Mouse (Mus musculus): ENCODE measurements at regions not wholly inside any gene's neighbourhood (a gene's known extent, or its start where the extent isn't known, plus 50 kb on each side); places are given as distances from the start of the nearest gene placed in this dataset.

DNA sequence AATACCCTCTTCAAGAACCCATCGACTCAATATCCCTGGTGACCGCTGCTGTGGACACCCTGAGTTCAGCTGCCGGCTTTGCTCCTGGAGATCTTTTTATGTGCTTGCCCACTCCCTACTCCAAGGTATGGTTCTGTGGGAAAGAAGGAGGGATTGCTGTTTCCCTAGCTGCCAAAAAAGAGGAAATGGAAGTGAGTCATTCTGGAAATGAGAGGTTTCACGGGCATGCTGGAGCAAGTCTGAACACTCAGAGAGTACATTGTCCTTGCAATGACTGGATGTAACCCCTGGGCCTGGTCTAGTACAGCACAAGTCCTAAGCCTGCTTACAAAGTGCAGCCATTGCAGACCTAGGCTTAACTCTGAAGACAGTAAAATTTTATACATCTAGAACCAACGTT is 589.4 kb upstream of the Klf4 start:
- ATAC-seq, result no peak
- Histone ChIP-seq H3K36me3 (ENCODE audit: control insufficient read depth, insufficient read depth, low read length) (no peaks in the 10 kb centered on the region), H3K4me1 (ENCODE audit: control insufficient read depth, insufficient read depth, low read length) (no peaks in the 10 kb centered on the region), H3K9ac (ENCODE audit: low read depth, low read length) (no peak overlapping the region), H3K4me2 (ENCODE audit: low read length) (no peak overlapping the region), H3K27ac (ENCODE audit: low read length) (no peak overlapping the region), H3K27me3 (ENCODE audit: control insufficient read depth, insufficient read depth, low read depth, low read length) (no peaks in the 10 kb centered on the region), H3K9me3 (replicated peaks; ENCODE audit: control insufficient read depth, low read length, poor library complexity, severe bottlenecking) (no peaks in the 10 kb centered on the region), H3K4me3 (ENCODE audit: low read depth, low read length) (no peak overlapping the region)
- WGBS, result 92% methylated on average over 5 of the region's 5 CpGs

DNA sequence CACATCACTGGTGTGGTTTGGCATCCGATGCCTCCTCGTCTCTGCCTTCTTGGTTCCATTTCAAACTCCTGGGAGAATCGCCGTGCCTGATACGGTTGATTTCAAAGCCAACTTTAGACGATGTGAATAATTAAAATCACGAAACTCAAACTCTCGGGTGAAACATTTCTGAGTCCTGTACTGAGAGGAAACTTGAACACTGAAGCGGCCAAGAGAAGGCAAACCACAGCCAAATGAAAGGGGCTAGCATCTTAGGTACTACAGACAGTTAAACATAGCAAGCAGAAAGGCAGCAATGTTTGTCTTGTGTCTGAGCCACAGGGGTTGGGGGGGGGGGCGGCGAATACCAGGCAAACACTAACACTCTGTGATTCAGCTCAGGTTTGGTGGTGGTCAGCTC is 588.1 kb upstream of the Klf4 start:
- Histone ChIP-seq H3K36me3 (ENCODE audit: control insufficient read depth, insufficient read depth, low read length) (no peaks in the 10 kb centered on the region), H3K4me2 (ENCODE audit: low read length) (no peak overlapping the region), H3K27me3 (ENCODE audit: control insufficient read depth, insufficient read depth, low read depth, low read length) (no peaks in the 10 kb centered on the region), H3K27ac (ENCODE audit: low read length) (no peak overlapping the region), H3K9ac (ENCODE audit: low read depth, low read length) (no peak overlapping the region), H3K4me1 (ENCODE audit: control insufficient read depth, insufficient read depth, low read length) (no peaks in the 10 kb centered on the region), H3K9me3 (replicated peaks; ENCODE audit: control insufficient read depth, low read length, poor library complexity, severe bottlenecking) (no peaks in the 10 kb centered on the region), H3K4me3 (ENCODE audit: low read depth, low read length) (no peak overlapping the region)
- 88% methylated on average over 11 of the region's 11 CpGs for WGBS
- no peak for ATAC-seq

GRCm38 (mm10) chr4:56113701-56114196 is 581.5 kb upstream of the Klf4 start:
- peak; percentile 80 for ATAC-seq

DNA sequence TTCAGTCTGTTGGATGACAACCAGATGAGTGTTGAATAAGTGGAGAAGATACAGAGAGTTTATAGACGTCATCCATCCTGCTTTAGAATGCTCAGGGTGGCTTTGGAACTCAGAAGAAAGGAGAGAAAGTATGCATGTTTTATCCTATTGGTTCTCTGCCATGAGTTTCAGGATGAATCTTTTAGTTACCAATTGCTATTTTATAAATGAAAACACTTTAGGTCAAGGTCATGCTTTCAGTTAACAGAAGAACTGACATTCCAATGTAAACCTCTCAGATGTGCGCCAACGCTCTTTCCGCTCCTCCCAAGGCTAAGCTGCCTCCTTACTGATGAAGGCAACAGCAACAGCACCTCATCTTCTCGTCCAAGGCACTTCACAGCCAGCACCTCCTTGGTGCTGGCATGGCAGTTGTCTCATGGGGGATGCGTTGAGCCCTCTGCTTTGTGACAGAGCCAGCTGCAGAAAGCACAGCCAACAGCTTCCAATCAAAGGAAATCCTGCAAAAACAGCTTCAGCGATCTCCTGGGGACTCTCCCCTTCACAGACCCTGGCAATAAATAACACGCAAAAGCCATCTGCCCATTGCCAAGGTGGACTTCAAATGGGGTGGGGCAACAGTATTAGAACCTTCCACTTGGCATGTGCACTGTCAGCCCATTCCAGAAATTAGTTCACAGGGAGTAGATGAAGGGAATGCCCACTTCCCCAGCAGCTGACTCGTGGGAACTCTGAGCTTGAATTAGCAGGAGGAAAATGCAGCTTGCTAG is 580.9 kb upstream of the Klf4 start:
- H3K27ac ChIP-seq (ENCODE audit: low read length), result peak overlapping the region; percentile 70

More at GRCm38 (mm10) chr4:56113701-56114196, 581.5 kb upstream of the Klf4 start:
- no peaks in the 10 kb centered on the region for H3K36me3 ChIP-seq (ENCODE audit: control insufficient read depth, insufficient read depth, low read length)
- H3K4me2 ChIP-seq (ENCODE audit: low read length), result no peak overlapping the region; the same call in 1 of the 2 replicates
- no peaks in the 10 kb centered on the region for H3K27me3 ChIP-seq (ENCODE audit: control insufficient read depth, insufficient read depth, low read depth, low read length)
- H3K27ac ChIP-seq (ENCODE audit: low read length), result peak overlapping the region; percentile 70
- no peak overlapping the region for H3K9ac ChIP-seq (ENCODE audit: low read depth, low read length)
- H3K4me3 ChIP-seq (ENCODE audit: low read depth, low read length), result no peak overlapping the region
- no peaks in the 10 kb centered on the region for H3K9me3 ChIP-seq (replicated peaks; ENCODE audit: control insufficient read depth, low read length, poor library complexity, severe bottlenecking)
- peaks cover 7% of the 10 kb centered on the region; the same call in 1 of the 2 replicates for H3K4me1 ChIP-seq (ENCODE audit: control insufficient read depth, insufficient read depth, low read length)
- WGBS, result 48% methylated on average over 10 of the region's 10 CpGs

DNA sequence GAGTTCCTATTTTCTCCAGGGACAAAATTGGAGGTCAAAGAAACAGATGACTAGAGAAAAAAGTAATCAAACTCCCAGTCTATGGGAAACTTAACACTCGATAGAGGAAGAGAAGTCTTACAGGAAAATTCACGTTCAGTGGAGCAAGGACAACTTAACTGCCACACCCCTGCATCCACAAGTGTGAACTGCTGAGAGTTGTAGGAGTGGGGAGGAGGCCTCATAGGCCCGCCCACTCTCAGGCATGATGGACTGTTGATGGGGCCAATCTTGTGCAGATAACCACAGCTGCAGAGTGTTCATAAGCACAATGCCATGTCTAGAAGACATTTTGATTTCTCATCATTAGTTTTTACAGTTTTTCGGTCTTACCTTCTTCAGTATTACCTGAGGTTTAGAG is 574.7 kb upstream of the Klf4 start:
- H3K36me3 ChIP-seq (ENCODE audit: control insufficient read depth, insufficient read depth, low read length), result no peaks in the 10 kb centered on the region
- no peak overlapping the region for H3K4me3 ChIP-seq (ENCODE audit: low read depth, low read length)
- no peak overlapping the region for H3K4me2 ChIP-seq (ENCODE audit: low read length)
- H3K9me3 ChIP-seq (replicated peaks; ENCODE audit: control insufficient read depth, low read length, poor library complexity, severe bottlenecking), result no peaks in the 10 kb centered on the region
- no peak overlapping the region for H3K27ac ChIP-seq (ENCODE audit: low read length)
- no peaks in the 10 kb centered on the region for H3K4me1 ChIP-seq (ENCODE audit: control insufficient read depth, insufficient read depth, low read length)
- ATAC-seq, result no peak
- H3K27me3 ChIP-seq (ENCODE audit: control insufficient read depth, insufficient read depth, low read depth, low read length), result no peaks in the 10 kb centered on the region
- 83% methylated on average over 4 of the region's 4 CpGs for WGBS
- H3K9ac ChIP-seq (ENCODE audit: low read depth, low read length), result no peak overlapping the region

More for the DNA sequence above, 580.9 kb upstream of the Klf4 start:
- H3K4me2 ChIP-seq (ENCODE audit: low read length), result no peak overlapping the region
- H3K4me1 ChIP-seq (ENCODE audit: control insufficient read depth, insufficient read depth, low read length), result peaks cover 7% of the 10 kb centered on the region; the same call in 1 of the 2 replicates
- H3K4me3 ChIP-seq (ENCODE audit: low read depth, low read length), result no peak overlapping the region
- no peaks in the 10 kb centered on the region for H3K27me3 ChIP-seq (ENCODE audit: control insufficient read depth, insufficient read depth, low read depth, low read length)
- no peaks in the 10 kb centered on the region for H3K36me3 ChIP-seq (ENCODE audit: control insufficient read depth, insufficient read depth, low read length)
- H3K9me3 ChIP-seq (replicated peaks; ENCODE audit: control insufficient read depth, low read length, poor library complexity, severe bottlenecking), result no peaks in the 10 kb centered on the region
- WGBS, result 59% methylated on average over 9 of the region's 9 CpGs
- ATAC-seq, result peak; percentile 75
- H3K9ac ChIP-seq (ENCODE audit: low read depth, low read length), result no peak overlapping the region

DNA sequence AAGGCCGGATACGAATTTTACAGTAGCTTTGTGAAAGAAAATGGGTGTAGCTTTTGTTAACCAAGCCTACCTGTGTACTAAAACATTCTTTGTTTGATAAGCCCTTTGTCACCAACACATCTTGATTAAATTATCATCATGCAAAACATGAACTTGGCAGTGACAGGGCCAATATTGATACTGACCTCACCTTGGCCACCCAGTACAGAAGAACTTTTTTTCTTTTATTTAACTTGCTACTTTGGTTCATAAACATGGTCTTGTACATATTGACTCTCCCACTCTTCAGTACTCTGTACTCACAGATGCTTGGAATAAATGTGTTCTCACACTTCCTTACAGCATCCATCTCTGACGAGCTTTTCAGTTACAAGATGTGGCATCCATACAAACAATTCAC is 570.0 kb upstream of the Klf4 start:
- no peaks in the 10 kb centered on the region for H3K36me3 ChIP-seq (ENCODE audit: control insufficient read depth, insufficient read depth, low read length)
- no peaks in the 10 kb centered on the region for H3K9me3 ChIP-seq (replicated peaks; ENCODE audit: control insufficient read depth, low read length, poor library complexity, severe bottlenecking)
- no peak overlapping the region for H3K4me3 ChIP-seq (ENCODE audit: low read depth, low read length)
- H3K4me2 ChIP-seq (ENCODE audit: low read length), result no peak overlapping the region
- ATAC-seq, result no peak
- no peak overlapping the region for H3K9ac ChIP-seq (ENCODE audit: low read depth, low read length)
- H3K27ac ChIP-seq (ENCODE audit: low read length), result no peak overlapping the region
- H3K4me1 ChIP-seq (ENCODE audit: control insufficient read depth, insufficient read depth, low read length), result no peaks in the 10 kb centered on the region
- no peaks in the 10 kb centered on the region for H3K27me3 ChIP-seq (ENCODE audit: control insufficient read depth, insufficient read depth, low read depth, low read length)
- 91% methylated on average over 3 of the region's 3 CpGs for WGBS

- 85% methylated on average over 1 of the region's 1 CpGs for WGBS
- Histone ChIP-seq H3K9me3 (replicated peaks; ENCODE audit: control insufficient read depth, low read length, poor library complexity, severe bottlenecking) (no peaks in the 10 kb centered on the region), H3K4me2 (ENCODE audit: low read length) (no peak overlapping the region), H3K27me3 (ENCODE audit: control insufficient read depth, insufficient read depth, low read depth, low read length) (no peaks in the 10 kb centered on the region), H3K4me3 (ENCODE audit: low read depth, low read length) (no peak overlapping the region), H3K27ac (ENCODE audit: low read length) (no peak overlapping the region), H3K9ac (ENCODE audit: low read depth, low read length) (no peak overlapping the region), H3K4me1 (ENCODE audit: control insufficient read depth, insufficient read depth, low read length) (no peaks in the 10 kb centered on the region), H3K36me3 (ENCODE audit: control insufficient read depth, insufficient read depth, low read length) (no peaks in the 10 kb centered on the region)
- no peak for ATAC-seq
Measured at GRCm38 (mm10) chr4:56090796-56091195, 558.5 kb upstream of the Klf4 start.

GRCm38 (mm10) chr4:56088701-56089100 is 556.4 kb upstream of the Klf4 start:
- WGBS, result 36% methylated on average over 4 of the region's 4 CpGs
- Histone ChIP-seq H3K27ac (ENCODE audit: low read length) (no peak overlapping the region), H3K36me3 (ENCODE audit: control insufficient read depth, insufficient read depth, low read length) (no peaks in the 10 kb centered on the region), H3K4me1 (ENCODE audit: control insufficient read depth, insufficient read depth, low read length) (no peaks in the 10 kb centered on the region), H3K9me3 (replicated peaks; ENCODE audit: control insufficient read depth, low read length, poor library complexity, severe bottlenecking) (no peaks in the 10 kb centered on the region), H3K27me3 (ENCODE audit: control insufficient read depth, insufficient read depth, low read depth, low read length) (no peaks in the 10 kb centered on the region), H3K9ac (ENCODE audit: low read depth, low read length) (no peak overlapping the region), H3K4me2 (ENCODE audit: low read length) (no peak overlapping the region), H3K4me3 (ENCODE audit: low read depth, low read length) (no peak overlapping the region)
- ATAC-seq, result 0 out of 2 replicates have a peak, but pooled peaks have one; percentile 56

- Histone ChIP-seq H3K36me3 (ENCODE audit: control insufficient read depth, insufficient read depth, low read length) (no peaks in the 10 kb centered on the region), H3K9me3 (replicated peaks; ENCODE audit: control insufficient read depth, low read length, poor library complexity, severe bottlenecking) (no peaks in the 10 kb centered on the region), H3K27me3 (ENCODE audit: control insufficient read depth, insufficient read depth, low read depth, low read length) (no peaks in the 10 kb centered on the region), H3K4me2 (ENCODE audit: low read length) (no peak overlapping the region), H3K9ac (ENCODE audit: low read depth, low read length) (no peak overlapping the region), H3K4me3 (ENCODE audit: low read depth, low read length) (no peak overlapping the region), H3K4me1 (ENCODE audit: control insufficient read depth, insufficient read depth, low read length) (no peaks in the 10 kb centered on the region), H3K27ac (ENCODE audit: low read length) (no peak overlapping the region)
- ATAC-seq, result no peak
Measured at GRCm38 (mm10) chr4:56086306-56086705, 554.0 kb upstream of the Klf4 start.

Measured in midbrain, embryonic 16.5 days (tissue).